In genomic region chr12:112670718-112671393, GRCm38 (mm10) we compare ENCODE assay signal across 8 mouse cellular contexts. TPM values are rescaled to one million over a fixed set of nuclear protein-coding genes. Genes with fewer than 3 reads are reported as not detected.
DNase-seq lines count a peak whose midpoint lies in the region; ATAC-seq and TF ChIP-seq lines count a peak whose summit lies in the region.

No protein-coding gene starts in this region.

- peaks cover 86% of the 10 kb centered on the region for H3K4me1 ChIP-seq in lung, embryonic 15.5 days
- peaks cover 90% of the 10 kb centered on the region for H3K4me1 ChIP-seq in hindbrain, embryonic 13.5 days (replicated peaks)
- H3K4me1 ChIP-seq in lung, embryonic 16.5 days (replicated peaks; ENCODE audit: control insufficient read depth, insufficient read depth, low read length) = peaks cover 67% of the 10 kb centered on the region

- WGBS in lung, embryonic 15.5 days = 32% methylated on average over 9 of the region's 9 CpGs
- WGBS in hindbrain, embryonic 13.5 days = 49% methylated on average over 9 of the region's 9 CpGs
- WGBS in lung, embryonic 16.5 days = 38% methylated on average over 9 of the region's 9 CpGs

- H3K4me2 ChIP-seq in lung, embryonic 15.5 days = peak overlapping the region; percentile 93
- H3K4me2 ChIP-seq in hindbrain, embryonic 13.5 days = peak overlapping the region; percentile 93
- H3K4me2 ChIP-seq in lung, embryonic 16.5 days (ENCODE audit: low read depth, low read length) = peak overlapping the region; percentile 82

- no peak for DNase-seq in lung, postnatal 10 days
- DNase-seq in gastrocnemius, adult 2 months = peak; percentile 92
- no peak for DNase-seq in thymus, postnatal 10 days (ENCODE audit: low spot score in 2 of 2)
- DNase-seq in frontal cortex, postnatal 25 days (ENCODE audit: low spot score in 2 of 2) = no peak
- no peak for DNase-seq in spleen, postnatal 14 days (ENCODE audit: low spot score in 2 of 2)

- no peak for ATAC-seq in lung, embryonic 15.5 days (ENCODE audit: borderline replicate concordance, extremely low read depth, low FRiP score, low TSS enrichment)
- ATAC-seq in hindbrain, embryonic 13.5 days (ENCODE audit: low FRiP score) = no peak
- ATAC-seq in lung, embryonic 16.5 days (ENCODE audit: low read depth) = no peak

- H3K36me3 ChIP-seq in lung, embryonic 15.5 days = peaks cover 37% of the 10 kb centered on the region
- peaks cover 46% of the 10 kb centered on the region for H3K36me3 ChIP-seq in hindbrain, embryonic 13.5 days
- peaks cover 18% of the 10 kb centered on the region for H3K36me3 ChIP-seq in lung, embryonic 16.5 days (ENCODE audit: control insufficient read depth, insufficient read depth, low read length)

- no peak overlapping the region for H3K9ac ChIP-seq in lung, embryonic 15.5 days
- peak overlapping the region; percentile 100; the same call in 1 of the 2 replicates for H3K9ac ChIP-seq in hindbrain, embryonic 13.5 days
- H3K9ac ChIP-seq in lung, embryonic 16.5 days (ENCODE audit: low read length) = peak overlapping the region; percentile 53

- intact Hi-C loops in gastrocnemius, adult 2 months (cut with DNase I) = no loop called here

- H3K9me3 ChIP-seq in lung, embryonic 15.5 days = no peaks in the 10 kb centered on the region
- H3K9me3 ChIP-seq in hindbrain, embryonic 13.5 days = no peaks in the 10 kb centered on the region
- no peaks in the 10 kb centered on the region for H3K9me3 ChIP-seq in lung, embryonic 16.5 days (ENCODE audit: control insufficient read depth, low read length)

- no peak for TF ChIP-seq CTCF in gastrocnemius, adult 2 months (IDR thresholded peaks at IDR 0.05)

- no peak overlapping the region for H3K4me3 ChIP-seq in lung, embryonic 15.5 days
- peak overlapping the region; percentile 39 for H3K4me3 ChIP-seq in gastrocnemius, adult 2 months
- peak overlapping the region; percentile 97; the same call in 1 of the 2 replicates for H3K4me3 ChIP-seq in hindbrain, embryonic 13.5 days
- no peak overlapping the region; the same call in 1 of the 2 replicates for H3K4me3 ChIP-seq in lung, embryonic 16.5 days (ENCODE audit: low read length)

- H3K27ac ChIP-seq in lung, embryonic 15.5 days = peak overlapping the region; percentile 31; the same call in 1 of the 2 replicates
- peak overlapping the region; percentile 68 for H3K27ac ChIP-seq in gastrocnemius, adult 2 months
- peak overlapping the region; percentile 96; the same call in 1 of the 2 replicates for H3K27ac ChIP-seq in hindbrain, embryonic 13.5 days
- H3K27ac ChIP-seq in lung, embryonic 16.5 days (ENCODE audit: low read length) = peak overlapping the region; percentile 32; the same call in 1 of the 2 replicates

- H3K27me3 ChIP-seq in lung, embryonic 15.5 days = no peaks in the 10 kb centered on the region
- no peaks in the 10 kb centered on the region for H3K27me3 ChIP-seq in hindbrain, embryonic 13.5 days
- no peaks in the 10 kb centered on the region for H3K27me3 ChIP-seq in lung, embryonic 16.5 days (ENCODE audit: control insufficient read depth, insufficient read depth, low read depth, low read length)

RNA-seq across cellular contexts. Expression of gene Akt1, which starts 3.8 kb away (rescaled TPM):
- 145 and 157 TPM in 2 replicates for polyA plus RNA-seq in lung, embryonic 15.5 days (2015; fragmentation: Nextera tagmentation; extraction: Ambion mirVana)
- 10 to 100 TPM; 50.9 to 59.3 TPM for total RNA-seq in gastrocnemius, adult 2 months (2021)
- polyA plus RNA-seq in hindbrain, embryonic 13.5 days (2015; fragmentation: Nextera tagmentation; extraction: Ambion mirVana) = 60.8 and 64.5 TPM in 2 replicates
- polyA plus RNA-seq in lung, embryonic 16.5 days (2015; fragmentation: Nextera tagmentation; extraction: Ambion mirVana) = 42.4 and 43.5 TPM in 2 replicates

RNA-seq across cellular contexts. Expression of gene Zbtb42, which starts 7.8 kb away (rescaled TPM):
- 11.4 TPM in 2 replicates for polyA plus RNA-seq in lung, embryonic 15.5 days (2015; fragmentation: Nextera tagmentation; extraction: Ambion mirVana)
- total RNA-seq in gastrocnemius, adult 2 months (2021) = under 1 TPM; 0.64 to 0.81 TPM
- polyA plus RNA-seq in hindbrain, embryonic 13.5 days (2015; fragmentation: Nextera tagmentation; extraction: Ambion mirVana) = 3.6 and 4.6 TPM in 2 replicates
- 11.1 and 11.3 TPM in 2 replicates for polyA plus RNA-seq in lung, embryonic 16.5 days (2015; fragmentation: Nextera tagmentation; extraction: Ambion mirVana)

RNA-seq across cellular contexts. Expression of gene Siva1, which starts 26.4 kb away (rescaled TPM):
- 232 and 246 TPM in 2 replicates for polyA plus RNA-seq in lung, embryonic 15.5 days (2015; fragmentation: Nextera tagmentation; extraction: Ambion mirVana)
- total RNA-seq in gastrocnemius, adult 2 months (2021) = 10 to 100 TPM; 18.6 to 25.3 TPM
- 62.6 and 63.8 TPM in 2 replicates for polyA plus RNA-seq in hindbrain, embryonic 13.5 days (2015; fragmentation: Nextera tagmentation; extraction: Ambion mirVana)
- polyA plus RNA-seq in lung, embryonic 16.5 days (2015; fragmentation: Nextera tagmentation; extraction: Ambion mirVana) = 181 and 206 TPM in 2 replicates

RNA-seq across cellular contexts. Expression of gene Cep170b, which starts 49.4 kb away (rescaled TPM):
- 18.6 and 20.8 TPM in 2 replicates for polyA plus RNA-seq in lung, embryonic 15.5 days (2015; fragmentation: Nextera tagmentation; extraction: Ambion mirVana)
- 10 to 100 TPM in 1 of 2 experiments, 1 to 10 TPM in 1; 9.8 to 13.6 TPM for total RNA-seq in gastrocnemius, adult 2 months (2021)
- 24.2 and 24.9 TPM in 2 replicates for polyA plus RNA-seq in hindbrain, embryonic 13.5 days (2015; fragmentation: Nextera tagmentation; extraction: Ambion mirVana)
- polyA plus RNA-seq in lung, embryonic 16.5 days (2015; fragmentation: Nextera tagmentation; extraction: Ambion mirVana) = 13.5 and 15.8 TPM in 2 replicates

RNA-seq across cellular contexts. Expression of gene Adssl1, which starts 51.0 kb away (rescaled TPM):
- 8.3 and 9.3 TPM in 2 replicates for polyA plus RNA-seq in lung, embryonic 15.5 days (2015; fragmentation: Nextera tagmentation; extraction: Ambion mirVana)
- total RNA-seq in gastrocnemius, adult 2 months (2021) = 1,000 to 10,000 TPM; 1,028 to 1,061 TPM
- 3.1 and 3.2 TPM in 2 replicates for polyA plus RNA-seq in hindbrain, embryonic 13.5 days (2015; fragmentation: Nextera tagmentation; extraction: Ambion mirVana)
- 9.4 and 10.3 TPM in 2 replicates for polyA plus RNA-seq in lung, embryonic 16.5 days (2015; fragmentation: Nextera tagmentation; extraction: Ambion mirVana)

Comparison
In these comparisons a context has a peak if more than half of its experiments do, and no peak if none do; other contexts are left out.
1. H3K27ac ChIP-seq: peak in every context shown above with its lines; median percentile 96 in hindbrain, embryonic 13.5 days; 68 in gastrocnemius, adult 2 months; 32 in lung, embryonic 16.5 days; 31 in lung, embryonic 15.5 days.
2. H3K4me3 ChIP-seq: peak in gastrocnemius, adult 2 months (single experiment) and hindbrain, embryonic 13.5 days (single experiment); none in lung, embryonic 15.5 days (single experiment) and lung, embryonic 16.5 days (single experiment).
3. Peak in every context shown above with its lines, with median percentiles within 50 percentile points of each other: H3K4me2 ChIP-seq.